Comparison of ENCODE assay signal across 16 mouse cellular contexts in the genomic region with DNA sequence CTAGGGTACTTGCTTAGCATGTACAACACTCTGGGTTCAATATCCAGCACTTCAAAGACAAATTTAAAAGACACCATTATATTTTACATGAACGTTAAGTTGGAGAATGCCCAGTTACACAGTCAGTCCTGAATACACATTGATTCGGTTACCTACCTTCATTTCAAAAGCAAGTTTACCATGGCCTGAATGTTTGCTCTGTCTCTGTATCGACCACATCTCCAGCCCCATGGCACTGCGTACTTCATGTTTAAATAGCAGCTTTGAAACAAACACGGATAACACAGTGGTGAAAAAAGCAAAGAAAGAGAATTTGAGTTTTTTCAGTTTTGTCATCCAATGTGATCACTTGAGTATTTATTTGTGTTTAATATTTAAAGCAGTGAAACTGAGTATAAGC.
"Had no signal": no experiment of that assay in that cellular context is flagged by ENCODE, and none has a peak within 500 bp of the region (broad histone marks: within the 10 kb centered on the region; RNA-seq: fewer than 3 reads in every experiment).

No protein-coding gene starts in this region.

- ATAC-seq: intestine, postnatal 0 days; lung, postnatal 0 days had no signal

- H3K4me3 ChIP-seq: kidney, embryonic 15.5 days; limb, embryonic 12.5 days; limb, embryonic 15.5 days; midbrain, embryonic 13.5 days; stomach, embryonic 15.5 days had no signal

- DNase-seq: kidney, adult 2 months; kidney, postnatal 10 days; kidney, postnatal 36 days; lung, embryonic 14.5 days; right cerebral cortex, adult 18-20 months; right cerebral cortex, postnatal 14 days; right cerebral cortex, postnatal 4 days; thymus, postnatal 25 days had no signal

- H3K9me3 ChIP-seq: kidney, embryonic 15.5 days; limb, embryonic 12.5 days; limb, embryonic 15.5 days; midbrain, embryonic 13.5 days; stomach, embryonic 15.5 days had no signal

- H3K9ac ChIP-seq: kidney, embryonic 15.5 days; limb, embryonic 12.5 days; limb, embryonic 15.5 days; lung, embryonic 14.5 days; midbrain, embryonic 13.5 days; stomach, embryonic 15.5 days had no signal

- H3K4me1 ChIP-seq: kidney, embryonic 15.5 days; limb, embryonic 12.5 days; limb, embryonic 15.5 days; stomach, embryonic 15.5 days had no signal

- H3K27ac ChIP-seq: kidney, embryonic 15.5 days; limb, embryonic 12.5 days; limb, embryonic 15.5 days; macrophage; midbrain, embryonic 13.5 days; stomach, embryonic 15.5 days had no signal

- H3K4me2 ChIP-seq: kidney, embryonic 15.5 days; limb, embryonic 12.5 days; limb, embryonic 15.5 days; lung, embryonic 14.5 days; midbrain, embryonic 13.5 days; stomach, embryonic 15.5 days had no signal

- H3K27me3 ChIP-seq: kidney, embryonic 15.5 days; limb, embryonic 12.5 days; limb, embryonic 15.5 days; midbrain, embryonic 13.5 days; stomach, embryonic 15.5 days had no signal

- H3K36me3 ChIP-seq: kidney, embryonic 15.5 days; limb, embryonic 12.5 days; limb, embryonic 15.5 days; midbrain, embryonic 13.5 days; stomach, embryonic 15.5 days had no signal
